Mouse (Mus musculus) heart, postnatal 0 days (tissue): ENCODE data around the gene Ush1g.

ENCODE experiments used
- CTCF ChIP-seq: IDR thresholded peaks from 2 replicates; pipeline ENCODE4 v1.5.1; 2016; ENCODE audit warnings: antibody characterized with exemption, control low read depth, low read depth
- EP300 ChIP-seq: IDR thresholded peaks from 2 replicates; pipeline ENCODE4 v1.6.1; 2016; ENCODE audit warnings: antibody characterized with exemption, low read depth

DNA sequence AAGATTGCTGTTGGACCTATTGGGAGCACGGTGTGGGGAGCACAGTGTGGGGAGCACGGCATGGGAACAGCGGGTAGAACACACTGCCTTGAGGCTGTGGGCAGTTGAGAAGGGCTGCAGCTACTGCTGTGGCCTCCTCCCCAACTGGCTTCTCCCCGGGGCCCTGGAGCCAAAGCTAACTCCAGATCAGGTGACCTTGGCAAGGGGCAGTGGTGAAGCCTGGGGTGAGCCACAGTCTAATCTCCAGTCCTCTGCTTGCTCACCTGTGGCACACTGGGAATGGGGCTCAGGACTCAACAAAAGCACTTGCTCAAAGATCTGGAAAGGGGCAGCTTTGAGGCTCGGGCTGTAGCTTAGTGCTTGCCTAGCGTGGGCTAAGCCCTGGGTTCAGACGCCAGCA is 4.6 kb downstream of the Ush1g start:
- TF ChIP-seq CTCF (no peak), EP300 (no peak)
